Mouse (Mus musculus): Measurements from ENCODE around the gene Galnt2. TPM values are rescaled to one million over a fixed set of nuclear protein-coding genes. Genes with fewer than 3 reads are reported as not detected.

The Galnt2 gene
- total and polyA plus RNA-seq, 3 experiments = 18.6 to 27.3 (median 23.6) TPM

GRCm38 (mm10) chr8:124216951-124217350, 14.2 kb upstream of the Galnt2 start:
- no peak overlapping the region for H3K27ac ChIP-seq (ENCODE audit: insufficient read depth, low read depth)
- H3K27me3 ChIP-seq (replicated peaks) = no peaks in the 10 kb centered on the region
- H3K4me1 ChIP-seq (ENCODE audit: control insufficient read depth in 1 of 2, insufficient read depth in 2 of 2) = no peaks in the 10 kb centered on the region
- no peak overlapping the region for H3K4me2 ChIP-seq (ENCODE audit: insufficient read depth, low read depth, poor library complexity, severe bottlenecking)
- no peak overlapping the region for H3K9ac ChIP-seq (ENCODE audit: insufficient read depth, low read depth)
- H3K4me3 ChIP-seq (replicated peaks in 1 of 3; ENCODE audit: low read depth in 2 of 3, low read length in 2 of 3, poor library complexity in 1 of 3) = no peak overlapping the region
- DNase-seq (ENCODE audit: extremely low read depth) = no peak
- in situ Hi-C loops (cut with MboI; ENCODE audit: low pct_ligation_motif_present, low pct_unique_long_range_greater_than_20kb, low sequenced_read_pairs) = no loop called here
- dilution Hi-C loops (cut with MboI; ENCODE audit: extremely low pct_ligation_motif_present, extremely low pct_unique_long_range_greater_than_20kb, low sequenced_read_pairs) = no loop called here
- H3K36me3 ChIP-seq (replicated peaks in 1 of 2; ENCODE audit: control insufficient read depth in 1 of 2, insufficient read depth in 1 of 2, low read length in 1 of 2) = no peaks in the 10 kb centered on the region
- H3K9me3 ChIP-seq (replicated peaks; ENCODE audit: low read length) = no peaks in the 10 kb centered on the region
- no peaks in the 10 kb centered on the region for H3K79me2 ChIP-seq (replicated peaks; ENCODE audit: control insufficient read depth, extremely low read depth, insufficient read depth, poor library complexity, severe bottlenecking)
- TF ChIP-seq SMC3 (IDR thresholded peaks at IDR 0.05; ENCODE audit: low read depth, low read length) = no peak
- TF ChIP-seq UBTF (IDR thresholded peaks at IDR 0.05; ENCODE audit: low read depth, low read length) = no peak
- TF ChIP-seq BHLHE40 (IDR thresholded peaks at IDR 0.05; ENCODE audit: low read depth, low read length) = no peak
- TF ChIP-seq E2F4 (IDR thresholded peaks at IDR 0.05; ENCODE audit: insufficient replicate concordance, low read depth, low read length) = no peak
- TF ChIP-seq GABPA (IDR thresholded peaks at IDR 0.05; ENCODE audit: insufficient replicate concordance, low read depth, low read length) = no peak
- TF ChIP-seq SIN3A (IDR thresholded peaks at IDR 0.05; ENCODE audit: low read length) = no peak
- no peak for TF ChIP-seq POLR2AphosphoS2 (IDR thresholded peaks at IDR 0.05; ENCODE audit: low read depth, low read length)
- TF ChIP-seq MEF2A (IDR thresholded peaks at IDR 0.05; ENCODE audit: borderline replicate concordance, low read depth, low read length) = no peak
- TF ChIP-seq JUN (IDR thresholded peaks at IDR 0.05; ENCODE audit: insufficient read depth, low read depth, low read length) = no peak
- TF ChIP-seq MAX (IDR thresholded peaks at IDR 0.05; ENCODE audit: low read length) = no peak
- no peak for TF ChIP-seq JUND (conservative IDR thresholded peaks at IDR 0.05; ENCODE audit: low read depth, low read length)

DNA sequence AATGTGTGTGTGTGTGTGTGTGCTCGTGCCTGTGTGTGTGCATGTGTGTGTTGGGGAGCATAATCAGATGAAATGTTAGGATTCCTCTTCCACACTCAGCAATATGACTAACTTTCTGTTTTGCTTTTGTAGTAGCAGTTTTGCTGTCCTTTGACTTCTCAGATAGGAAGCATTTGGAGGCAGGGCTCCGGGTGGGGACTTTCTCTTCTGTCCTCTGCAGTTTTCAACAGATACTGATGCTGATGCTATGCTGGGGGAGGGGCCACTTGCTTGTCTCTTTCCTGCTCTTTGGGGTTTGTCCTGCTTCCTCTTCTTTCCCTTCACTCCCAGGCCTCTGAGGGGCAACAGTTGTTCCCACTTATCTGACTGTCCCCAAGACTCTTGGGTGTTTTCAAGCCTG, 1.3 kb upstream of the Galnt2 start:
- H3K4me3 ChIP-seq (replicated peaks in 1 of 3; ENCODE audit: low read depth in 2 of 3, low read length in 2 of 3, poor library complexity in 1 of 3) = no peak overlapping the region
- in situ Hi-C loops (cut with MboI; ENCODE audit: low pct_ligation_motif_present, low pct_unique_long_range_greater_than_20kb, low sequenced_read_pairs) (loop anchor here (5.0 kb wide), 1 partner anchor 47 kb away; no protein-coding TSS in a partner anchor), dilution Hi-C loops (cut with MboI; ENCODE audit: extremely low pct_ligation_motif_present, extremely low pct_unique_long_range_greater_than_20kb, low sequenced_read_pairs) (no loop called here)
- TF ChIP-seq PAX5 (IDR thresholded peaks at IDR 0.05; ENCODE audit: low read length) (no peak), MEF2A (IDR thresholded peaks at IDR 0.05; ENCODE audit: borderline replicate concordance, low read depth, low read length) (no peak), CHD1 (IDR thresholded peaks at IDR 0.05; ENCODE audit: low read depth, low read length) (no peak), TCF12 (IDR thresholded peaks at IDR 0.05; ENCODE audit: low read depth, low read length) (no peak), JUN (IDR thresholded peaks at IDR 0.05; ENCODE audit: insufficient read depth, low read depth, low read length) (no peak), CTCF (conservative IDR thresholded peaks at IDR 0.05 in 1 of 2, IDR thresholded peaks at IDR 0.05 in 1 of 2; ENCODE audit: low read depth in 2 of 2, low read length in 2 of 2) (no peak), ZKSCAN1 (IDR thresholded peaks at IDR 0.05; ENCODE audit: borderline replicate concordance, low read depth, low read length) (no peak), KAT2A (IDR thresholded peaks at IDR 0.05; ENCODE audit: insufficient replicate concordance, low read length) (no peak), MXI1 (IDR thresholded peaks at IDR 0.05; ENCODE audit: low read depth, low read length) (no peak), UBTF (IDR thresholded peaks at IDR 0.05; ENCODE audit: low read depth, low read length) (no peak), IRF4 (IDR thresholded peaks at IDR 0.05; ENCODE audit: low read depth, low read length) (no peak), POLR2AphosphoS2 (IDR thresholded peaks at IDR 0.05; ENCODE audit: low read depth, low read length) (no peak), SIN3A (IDR thresholded peaks at IDR 0.05; ENCODE audit: low read length) (no peak), MYC (IDR thresholded peaks at IDR 0.05; ENCODE audit: low read depth, low read length) (no peak), ZMIZ1 (IDR thresholded peaks at IDR 0.05; ENCODE audit: low read depth, low read length) (no peak), MAX (IDR thresholded peaks at IDR 0.05; ENCODE audit: low read length) (no peak), CHD2 (IDR thresholded peaks at IDR 0.05; ENCODE audit: low read length) (no peak), SMC3 (IDR thresholded peaks at IDR 0.05; ENCODE audit: low read depth, low read length) (no peak)
- H3K27ac ChIP-seq (ENCODE audit: insufficient read depth, low read depth) = no peak overlapping the region
- peaks cover 0 to 8% of the 10 kb centered on the region in 2 experiments for H3K36me3 ChIP-seq (replicated peaks in 1 of 2; ENCODE audit: control insufficient read depth in 1 of 2, insufficient read depth in 1 of 2, low read length in 1 of 2)
- peak overlapping the region; percentile 57 for H3K4me2 ChIP-seq (ENCODE audit: insufficient read depth, low read depth, poor library complexity, severe bottlenecking)
- H3K9me3 ChIP-seq (replicated peaks; ENCODE audit: low read length) = no peaks in the 10 kb centered on the region
- no peak overlapping the region for H3K9ac ChIP-seq (ENCODE audit: insufficient read depth, low read depth)
- DNase-seq (ENCODE audit: extremely low read depth) = no peak
- peaks cover 11 to 39% of the 10 kb centered on the region in 2 experiments for H3K4me1 ChIP-seq (ENCODE audit: control insufficient read depth in 1 of 2, insufficient read depth in 2 of 2)
- H3K79me2 ChIP-seq (replicated peaks; ENCODE audit: control insufficient read depth, extremely low read depth, insufficient read depth, poor library complexity, severe bottlenecking) = peaks cover 4% of the 10 kb centered on the region; the same call in 1 of the 2 replicates
- no peaks in the 10 kb centered on the region for H3K27me3 ChIP-seq (replicated peaks)

Measured in CH12.LX (cell line).